Mouse (Mus musculus) urinary bladder, adult 18-20 months (tissue): ENCODE results near the gene BC005624.

Experiments
- DNase-seq, 2 experiments: peaks; one replicate each; pipeline ENCODE4 v3.0.0; 2022; ENCODE audit warnings: low spot score in 2 of 2, mixed read lengths in 2 of 2

The BC005624 gene

GRCm38 (mm10) chr2:30981790-30982513 is at the start of gene BC005624, which contains the start of gene Usp20:
Gene BC005624 (minus strand): TSS chr2:30982201.
Gene Usp20 (plus strand): TSS chr2:30982279.
- peak; percentile 96 to 100 for DNase-seq

GRCm38 (mm10) chr2:31026642-31027041 is 44.6 kb upstream of the BC005624 start:
- DNase-seq, result no peak

GRCm38 (mm10) chr2:31025458-31025857 is 43.5 kb upstream of the BC005624 start:
- no peak for DNase-seq

- peak; percentile 27 to 33 for DNase-seq
Measured at GRCm38 (mm10) chr2:31024618-31025370, 42.8 kb upstream of the BC005624 start.

GRCm38 (mm10) chr2:31023940-31024339 is 41.9 kb upstream of the BC005624 start:
- DNase-seq, result no peak

- DNase-seq, result no peak
Measured at GRCm38 (mm10) chr2:31020202-31020601, 38.2 kb upstream of the BC005624 start.

GRCm38 (mm10) chr2:31019011-31019410 is 37.0 kb upstream of the BC005624 start:
- no peak for DNase-seq

GRCm38 (mm10) chr2:31018519-31018918 is 36.5 kb upstream of the BC005624 start:
- DNase-seq, result no peak

GRCm38 (mm10) chr2:31017625-31018317 is 35.8 kb upstream of the BC005624 start:
- DNase-seq, result no peak

- no peak for DNase-seq
Measured at GRCm38 (mm10) chr2:31013371-31014120, 31.5 kb upstream of the BC005624 start.

GRCm38 (mm10) chr2:31007208-31007607 is 25.2 kb upstream of the BC005624 start:
- no peak for DNase-seq

- no peak for DNase-seq
Measured at GRCm38 (mm10) chr2:31006434-31006833, 24.4 kb upstream of the BC005624 start.

GRCm38 (mm10) chr2:31005453-31005852 is 23.5 kb upstream of the BC005624 start:
- no peak for DNase-seq

- DNase-seq, result no peak
Measured at GRCm38 (mm10) chr2:31002857-31003256, 20.9 kb upstream of the BC005624 start.

- DNase-seq, result no peak
Measured at GRCm38 (mm10) chr2:30998443-30999260, 16.7 kb upstream of the BC005624 start.

- DNase-seq, result no peak
Measured at GRCm38 (mm10) chr2:30995432-30995996, 13.5 kb upstream of the BC005624 start.

- no peak for DNase-seq
Measured at GRCm38 (mm10) chr2:30994853-30995252, 12.9 kb upstream of the BC005624 start.

- DNase-seq, result no peak
Measured at GRCm38 (mm10) chr2:30990221-30990620, 8.2 kb upstream of the BC005624 start.

- peak; percentile 77 to 80 for DNase-seq
Measured at GRCm38 (mm10) chr2:30985111-30986020, 3.4 kb upstream of the BC005624 start.
